Mouse (Mus musculus): ENCODE results near the gene Sult6b1. TPM values are rescaled to one million over a fixed set of nuclear protein-coding genes. Genes with fewer than 3 reads are reported as not detected.

The Sult6b1 gene
- polyA plus RNA-seq, 1 experiment from 2014 or later: 0.11 TPM

- 15% methylated on average over 4 of the region's 7 CpGs for WGBS
- no peaks in the 10 kb centered on the region for H3K9me3 ChIP-seq (ENCODE audit: control insufficient read depth, low read length)
- H3K27me3 ChIP-seq (ENCODE audit: control insufficient read depth, insufficient read depth, low read length): no peaks in the 10 kb centered on the region
- ATAC-seq (ENCODE audit: insufficient read depth, low FRiP score, low TSS enrichment): peak; percentile 73
- H3K27ac ChIP-seq (ENCODE audit: low read depth, low read length): no peak overlapping the region
- no peaks in the 10 kb centered on the region; the same call in 1 of the 2 replicates for H3K36me3 ChIP-seq (ENCODE audit: control insufficient read depth, insufficient read depth, low read length)
- peak overlapping the region; percentile 61 for H3K9ac ChIP-seq (ENCODE audit: low read length)
- H3K4me2 ChIP-seq (ENCODE audit: low read depth): peak overlapping the region; percentile 71
- H3K4me1 ChIP-seq (ENCODE audit: control insufficient read depth, insufficient read depth, low read length): peaks cover 4% of the 10 kb centered on the region; the same call in 1 of the 2 replicates
- peak overlapping the region; percentile 51 for H3K4me3 ChIP-seq (ENCODE audit: low read depth, low read length)
- peak; percentile 11 for DNase-seq (ENCODE audit: low spot score)
Observed at GRCm38 (mm10) chr17:78881878-78882304, 24.9 kb downstream of the Sult6b1 start.

- WGBS: 90% methylated on average over 6 of the region's 6 CpGs
- no peak overlapping the region for H3K27ac ChIP-seq (ENCODE audit: low read depth, low read length)
Observed at GRCm38 (mm10) chr17:78873886-78874285, 32.9 kb downstream of the Sult6b1 start.

GRCm38 (mm10) chr17:78856243-78856642 is 50.5 kb downstream of the Sult6b1 start:
- ATAC-seq (ENCODE audit: insufficient read depth, low FRiP score, low TSS enrichment) (no peak), DNase-seq (ENCODE audit: low spot score) (no peak)
- no peaks in the 10 kb centered on the region for H3K4me1 ChIP-seq (ENCODE audit: control insufficient read depth, insufficient read depth, low read length)
- H3K9ac ChIP-seq (ENCODE audit: low read length): no peak overlapping the region
- 90% methylated on average over 10 of the region's 10 CpGs for WGBS
- H3K27me3 ChIP-seq (ENCODE audit: control insufficient read depth, insufficient read depth, low read length): no peaks in the 10 kb centered on the region
- H3K27ac ChIP-seq (ENCODE audit: low read depth, low read length): no peak overlapping the region
- no peak overlapping the region for H3K4me3 ChIP-seq (ENCODE audit: low read depth, low read length)
- H3K36me3 ChIP-seq (ENCODE audit: control insufficient read depth, insufficient read depth, low read length): no peaks in the 10 kb centered on the region
- H3K9me3 ChIP-seq (ENCODE audit: control insufficient read depth, low read length): no peaks in the 10 kb centered on the region
- no peak overlapping the region for H3K4me2 ChIP-seq (ENCODE audit: low read depth)

More at GRCm38 (mm10) chr17:78873886-78874285, 32.9 kb downstream of the Sult6b1 start:
- Histone ChIP-seq H3K9me3 (ENCODE audit: control insufficient read depth, low read length) (no peaks in the 10 kb centered on the region), H3K9ac (ENCODE audit: low read length) (no peak overlapping the region), H3K4me1 (ENCODE audit: control insufficient read depth, insufficient read depth, low read length) (no peaks in the 10 kb centered on the region), H3K4me3 (ENCODE audit: low read depth, low read length) (no peak overlapping the region), H3K4me2 (ENCODE audit: low read depth) (no peak overlapping the region), H3K36me3 (ENCODE audit: control insufficient read depth, insufficient read depth, low read length) (no peaks in the 10 kb centered on the region; the same call in 1 of the 2 replicates), H3K27me3 (ENCODE audit: control insufficient read depth, insufficient read depth, low read length) (no peaks in the 10 kb centered on the region)
- ATAC-seq (ENCODE audit: insufficient read depth, low FRiP score, low TSS enrichment) (no peak), DNase-seq (ENCODE audit: low spot score) (no peak)

- no peak overlapping the region for H3K9ac ChIP-seq (ENCODE audit: low read length)
- 93% methylated on average over 7 of the region's 7 CpGs for WGBS
- no peaks in the 10 kb centered on the region for H3K4me1 ChIP-seq (ENCODE audit: control insufficient read depth, insufficient read depth, low read length)
- DNase-seq (ENCODE audit: low spot score): no peak
- H3K4me2 ChIP-seq (ENCODE audit: low read depth): no peak overlapping the region
- no peaks in the 10 kb centered on the region for H3K9me3 ChIP-seq (ENCODE audit: control insufficient read depth, low read length)
- no peak overlapping the region for H3K27ac ChIP-seq (ENCODE audit: low read depth, low read length)
- peaks cover 20% of the 10 kb centered on the region for H3K36me3 ChIP-seq (ENCODE audit: control insufficient read depth, insufficient read depth, low read length)
- no peak for ATAC-seq (ENCODE audit: insufficient read depth, low FRiP score, low TSS enrichment)
- no peak overlapping the region for H3K4me3 ChIP-seq (ENCODE audit: low read depth, low read length)
- no peaks in the 10 kb centered on the region for H3K27me3 ChIP-seq (ENCODE audit: control insufficient read depth, insufficient read depth, low read length)
Observed at GRCm38 (mm10) chr17:78842271-78842928, 64.4 kb downstream of the Sult6b1 start.

- Histone ChIP-seq H3K4me1 (ENCODE audit: control insufficient read depth, insufficient read depth, low read length) (peaks cover 4% of the 10 kb centered on the region; the same call in 1 of the 2 replicates), H3K9me3 (ENCODE audit: control insufficient read depth, low read length) (no peaks in the 10 kb centered on the region), H3K4me3 (ENCODE audit: low read depth, low read length) (peak overlapping the region; percentile 80), H3K27ac (ENCODE audit: low read depth, low read length) (peak overlapping the region; percentile 39; the same call in 1 of the 2 replicates), H3K4me2 (ENCODE audit: low read depth) (peak overlapping the region; percentile 74), H3K27me3 (ENCODE audit: control insufficient read depth, insufficient read depth, low read length) (no peaks in the 10 kb centered on the region), H3K36me3 (ENCODE audit: control insufficient read depth, insufficient read depth, low read length) (peaks cover 5% of the 10 kb centered on the region), H3K9ac (ENCODE audit: low read length) (peak overlapping the region; percentile 57)
- no peak for ATAC-seq (ENCODE audit: insufficient read depth, low FRiP score, low TSS enrichment)
- DNase-seq (ENCODE audit: low spot score): no peak
- WGBS: 44% methylated on average over 2 of the region's 2 CpGs
Observed at GRCm38 (mm10) chr17:78836056-78836455, 70.7 kb downstream of the Sult6b1 start.

- H3K27ac ChIP-seq (ENCODE audit: low read depth, low read length): peak within 1 kb of the TSS; percentile 75
- DNase-seq (ENCODE audit: low spot score) (peak; percentile 99), ATAC-seq (ENCODE audit: insufficient read depth, low FRiP score, low TSS enrichment) (peak; percentile 98)
- peak within 1 kb of the TSS; percentile 74 for H3K4me2 ChIP-seq (ENCODE audit: low read depth)
- H3K4me1 ChIP-seq (ENCODE audit: control insufficient read depth, insufficient read depth, low read length): peaks cover 4% of the 10 kb centered on the region; the same call in 1 of the 2 replicates
- H3K9me3 ChIP-seq (ENCODE audit: control insufficient read depth, low read length): no peaks in the 10 kb centered on the region
- H3K4me3 ChIP-seq (ENCODE audit: low read depth, low read length): peak within 1 kb of the TSS; percentile 80
- WGBS: under 1% methylated on average over 70 of the region's 81 CpGs
- peaks cover 3% of the 10 kb centered on the region; the same call in 1 of the 2 replicates for H3K36me3 ChIP-seq (ENCODE audit: control insufficient read depth, insufficient read depth, low read length)
- H3K27me3 ChIP-seq (ENCODE audit: control insufficient read depth, insufficient read depth, low read length): no peaks in the 10 kb centered on the region
- H3K9ac ChIP-seq (ENCODE audit: low read length): peak within 1 kb of the TSS; percentile 68
Observed at GRCm38 (mm10) chr17:78834856-78835835, 71.6 kb downstream of the Sult6b1 start, which contains the start of the genes Heatr5b and Gpatch11. Gene Heatr5b, minus strand, starts transcription at chr17:78835364. Gene Gpatch11, plus strand, starts transcription at chr17:78835567.

Other genes starting within 250 kb of the Sult6b1 start
- 7.3 and 7.7 TPM in 2 replicates for gene Strn, start 169.8 kb downstream of the Sult6b1 start, polyA plus RNA-seq (2014; fragmentation: Nextera tagmentation; extraction: Ambion mirVana)
- gene Heatr5b, start 71.6 kb downstream of the Sult6b1 start, polyA plus RNA-seq (2014; fragmentation: Nextera tagmentation; extraction: Ambion mirVana): 18.9 and 21.3 TPM in 2 replicates
- gene Gpatch11, start 71.4 kb downstream of the Sult6b1 start, polyA plus RNA-seq (2014; fragmentation: Nextera tagmentation; extraction: Ambion mirVana): 35.2 and 46.4 TPM in 2 replicates
- 3.2 and 3.3 TPM in 2 replicates for gene Eif2ak2, start 24.4 kb downstream of the Sult6b1 start, polyA plus RNA-seq (2014; fragmentation: Nextera tagmentation; extraction: Ambion mirVana)
- 99.3 and 109 TPM in 2 replicates for gene Cebpzos, start 9.5 kb upstream of the Sult6b1 start, polyA plus RNA-seq (2014; fragmentation: Nextera tagmentation; extraction: Ambion mirVana)
- 56.8 and 57.6 TPM in 2 replicates for gene Cebpz, start 30.1 kb upstream of the Sult6b1 start, polyA plus RNA-seq (2014; fragmentation: Nextera tagmentation; extraction: Ambion mirVana)
- 48.3 and 53.3 TPM in 2 replicates for gene Ndufaf7, start 30.1 kb upstream of the Sult6b1 start, polyA plus RNA-seq (2014; fragmentation: Nextera tagmentation; extraction: Ambion mirVana)
- 45.7 and 46.8 TPM in 2 replicates for gene Prkd3, start 113.8 kb upstream of the Sult6b1 start, polyA plus RNA-seq (2014; fragmentation: Nextera tagmentation; extraction: Ambion mirVana)
- gene Qpct, start 144.9 kb upstream of the Sult6b1 start, polyA plus RNA-seq (2014; fragmentation: Nextera tagmentation; extraction: Ambion mirVana): 6.4 and 7.5 TPM in 2 replicates

Measured in neural tube, embryonic 11.5 days (tissue).